Mouse (Mus musculus) brain, embryonic 18.5 days (tissue): ENCODE data around the gene Ano7.
"Not testable (repeated sequence)": the region's sequence is repeated elsewhere in the genome, so short reads cannot be mapped to it uniquely, and the experiment has no call there.

Experiments
- DNase-seq: peaks from one replicate; pipeline ENCODE4 v3.0.0-alpha.2; 2012; ENCODE audit warnings: low read depth, low spot score

Ano7 gene

GRCm38 (mm10) chr1:93445822-93446162, 72.1 kb downstream of the Ano7 start:
- DNase-seq = no peak

GRCm38 (mm10) chr1:93450118-93450517, 76.4 kb downstream of the Ano7 start:
- not testable (repeated sequence) for DNase-seq

GRCm38 (mm10) chr1:93453721-93454255, 80.1 kb downstream of the Ano7 start:
- DNase-seq = no peak
